Comparison of ENCODE assay signal across 11 mouse cellular contexts in genomic region chr9:24189511-24190260, GRCm38 (mm10).
A peak's percentile ranks its signal among the peaks of the same experiment; 100 is the strongest.
DNase-seq lines count a peak whose midpoint lies in the region; ATAC-seq lines count a peak whose summit lies in the region.
"Had no signal": no experiment of that assay in that cellular context is flagged by ENCODE, and none has a peak within 500 bp of the region (broad histone marks: within the 10 kb centered on the region; RNA-seq: fewer than 3 reads in every experiment).

No protein-coding gene starts in this region.

- WGBS in heart, embryonic 12.5 days: 18% methylated on average over 2 of the region's 2 CpGs
- WGBS in forebrain, embryonic 14.5 days: 21% methylated on average over 2 of the region's 2 CpGs
- WGBS in neural tube, embryonic 14.5 days: 45% methylated on average over 2 of the region's 2 CpGs

- H3K4me1 ChIP-seq in heart, embryonic 12.5 days (replicated peaks): peaks cover 9% of the 10 kb centered on the region
- peaks cover 12% of the 10 kb centered on the region for H3K4me1 ChIP-seq in forebrain, embryonic 14.5 days (ENCODE audit: control insufficient read depth, insufficient read depth, low read length)
- no peaks in the 10 kb centered on the region for H3K4me1 ChIP-seq in neural tube, embryonic 14.5 days (ENCODE audit: control insufficient read depth, insufficient read depth, low read length)
- H3K4me1 ChIP-seq: limb, embryonic 10.5 days had no signal

- no peak overlapping the region for H3K4me2 ChIP-seq in heart, embryonic 12.5 days
- H3K4me2 ChIP-seq in forebrain, embryonic 14.5 days (ENCODE audit: low read length): no peak overlapping the region
- no peak overlapping the region for H3K4me2 ChIP-seq in neural tube, embryonic 14.5 days (ENCODE audit: low read depth, low read length)

- no peaks in the 10 kb centered on the region for H3K36me3 ChIP-seq in heart, embryonic 12.5 days
- no peaks in the 10 kb centered on the region for H3K36me3 ChIP-seq in forebrain, embryonic 14.5 days (ENCODE audit: control insufficient read depth, insufficient read depth, low read length)
- H3K36me3 ChIP-seq in neural tube, embryonic 14.5 days (ENCODE audit: control insufficient read depth, insufficient read depth, low read length): no peaks in the 10 kb centered on the region
- H3K36me3 ChIP-seq: limb, embryonic 10.5 days had no signal

- peak overlapping the region; percentile 33; the same call in 1 of the 2 replicates for H3K27ac ChIP-seq in heart, embryonic 12.5 days (ENCODE audit: poor library complexity, severe bottlenecking)
- H3K27ac ChIP-seq in forebrain, embryonic 14.5 days (ENCODE audit: low read depth, low read length): peak overlapping the region; percentile 61
- no peak overlapping the region for H3K27ac ChIP-seq in neural tube, embryonic 14.5 days (ENCODE audit: low read depth, low read length)
- H3K27ac ChIP-seq: limb, embryonic 10.5 days had no signal

- H3K27me3 ChIP-seq in heart, embryonic 12.5 days (replicated peaks): no peaks in the 10 kb centered on the region
- no peaks in the 10 kb centered on the region for H3K27me3 ChIP-seq in forebrain, embryonic 14.5 days (replicated peaks; ENCODE audit: control insufficient read depth, insufficient read depth, low read length)
- no peaks in the 10 kb centered on the region for H3K27me3 ChIP-seq in neural tube, embryonic 14.5 days (ENCODE audit: control insufficient read depth, insufficient read depth, low read length)
- H3K27me3 ChIP-seq: CH12.LX had no signal

- DNase-seq in heart, adult 8-10 months (ENCODE audit: low spot score): no peak
- peak; percentile 78 for DNase-seq in forebrain, embryonic 14.5 days (ENCODE audit: low spot score)
- DNase-seq in layer of hippocampus, postnatal 36 days: peak; percentile 9 to 21
- DNase-seq in yolk sac, embryonic 10.5 days (ENCODE audit: low spot score): no peak
- no peak for DNase-seq in kidney, adult 11 months
- no peak for DNase-seq in ovary, postnatal 10 days (ENCODE audit: low spot score)
- DNase-seq: gastrocnemius, postnatal 36 days had no signal

- no peak overlapping the region for H3K4me3 ChIP-seq in heart, embryonic 12.5 days
- H3K4me3 ChIP-seq in forebrain, embryonic 14.5 days (ENCODE audit: low read depth, low read length): no peak overlapping the region
- H3K4me3 ChIP-seq in neural tube, embryonic 14.5 days (ENCODE audit: low read depth, low read length): no peak overlapping the region
- H3K4me3 ChIP-seq: limb, embryonic 10.5 days had no signal

- no peak for ATAC-seq in heart, embryonic 12.5 days (ENCODE audit: insufficient number of reproducible peaks, low FRiP score)
- peak; percentile 79 for ATAC-seq in forebrain, embryonic 14.5 days
- peak; percentile 81; the same call in 1 of the 2 replicates for ATAC-seq in neural tube, embryonic 14.5 days (ENCODE audit: low read depth)

- H3K9me3 ChIP-seq in heart, embryonic 12.5 days (replicated peaks): no peaks in the 10 kb centered on the region
- H3K9me3 ChIP-seq in forebrain, embryonic 14.5 days (replicated peaks; ENCODE audit: control insufficient read depth, low read length): no peaks in the 10 kb centered on the region
- H3K9me3 ChIP-seq in neural tube, embryonic 14.5 days (ENCODE audit: control insufficient read depth, low read length): no peaks in the 10 kb centered on the region
- H3K9me3 ChIP-seq: limb, embryonic 10.5 days had no signal

- no peak overlapping the region for H3K9ac ChIP-seq in heart, embryonic 12.5 days
- H3K9ac ChIP-seq in forebrain, embryonic 14.5 days (ENCODE audit: low read length): no peak overlapping the region
- no peak overlapping the region for H3K9ac ChIP-seq in neural tube, embryonic 14.5 days (replicated peaks; ENCODE audit: low read depth, low read length)

Comparison
In these comparisons a context has a peak if more than half of its experiments do, and no peak if none do; other contexts are left out.
1. DNase-seq: peak in forebrain, embryonic 14.5 days (single experiment) and layer of hippocampus, postnatal 36 days (2 of 2); none in heart, adult 8-10 months (single experiment), yolk sac, embryonic 10.5 days (single experiment), kidney, adult 11 months (single experiment) and ovary, postnatal 10 days (single experiment).